Mouse (Mus musculus): Measurements from ENCODE around the gene Boc.

DNA sequence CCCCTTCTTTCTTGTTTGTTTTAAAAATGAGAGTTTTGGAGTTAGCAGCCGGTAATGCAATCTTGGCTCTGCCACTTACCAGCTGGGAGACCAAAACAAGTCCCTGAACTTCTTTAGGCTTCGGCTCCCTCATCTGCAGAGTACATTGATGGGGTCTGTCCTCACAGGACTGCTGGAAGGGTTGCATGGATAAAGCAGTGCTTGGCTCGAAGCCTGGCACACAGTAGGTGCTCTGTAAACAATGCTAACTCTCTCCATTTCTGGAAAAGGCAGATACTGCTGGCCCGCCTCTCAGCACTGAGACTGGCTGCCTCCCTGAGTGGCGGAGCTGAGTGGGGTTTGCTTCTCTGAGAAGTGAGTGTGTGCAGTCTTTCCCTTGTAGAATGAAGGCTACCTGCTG lies 7.2 kb downstream of the Boc start:
- TF ChIP-seq GATA1 (IDR thresholded peaks at IDR 0.05; ENCODE audit: low read length) (no peak), TAL1 (IDR thresholded peaks at IDR 0.05; ENCODE audit: low read length) (no peak)
